Mouse (Mus musculus) testis, adult 2 months (tissue): ENCODE data around the gene Ubxn6.

Experiments
- CTCF ChIP-seq: fragments of 200-500 bp; IDR thresholded peaks from 2 replicates; pipeline ENCODE4 v1.5.1; 2012; ENCODE audit warnings: low read depth, mild to moderate bottlenecking, inconsistent platforms, low read length, moderate library complexity; ENCODE audit not compliant: control insufficient read depth, insufficient read depth, insufficient replicate concordance
- POLR2A ChIP-seq: fragments of 200-500 bp; IDR thresholded peaks from 2 replicates; pipeline ENCODE4 v1.6.1; 2012; ENCODE audit warnings: low read depth, mild to moderate bottlenecking, inconsistent platforms, low read length, moderate library complexity; ENCODE audit not compliant: control insufficient read depth

- TF ChIP-seq POLR2A (no peak), CTCF (no peak)
Measured at GRCm38 (mm10) chr17:56023386-56023785, 51.4 kb downstream of the Ubxn6 start.
